Mouse (Mus musculus) intestine, postnatal 0 days (tissue): Measurements from ENCODE around the gene Ccs. TPM values are rescaled to one million over a fixed set of nuclear protein-coding genes. Genes with fewer than 3 reads are reported as not detected.

Experiments
- ATAC-seq: fragments of 200-750 bp; cut with Nextera tagmentation; 2 replicates; pipeline ENCODE4 v1.8.0; 2017; ENCODE audit warnings: mild to moderate bottlenecking, moderate TSS enrichment, moderate library complexity
- H3K27ac ChIP-seq: fragments of 300-500 bp; sonication (generic); 2 replicates; pipeline ENCODE4 v1.5.1; 2014; ENCODE audit warnings: mild to moderate bottlenecking, low read depth, low read length, moderate library complexity
- H3K27me3 ChIP-seq: fragments of 300-500 bp; sonication (generic); replicated peaks from 2 replicates; pipeline ENCODE4 v1.6.1; 2014; ENCODE audit warnings: low read length, mixed read lengths; ENCODE audit not compliant: control insufficient read depth, insufficient read depth
- H3K36me3 ChIP-seq: fragments of 300-500 bp; sonication (generic); 2 replicates; pipeline ENCODE4 v1.6.1; 2014; ENCODE audit warnings: mild to moderate bottlenecking, moderate library complexity; ENCODE audit not compliant: control insufficient read depth, insufficient read depth
- H3K4me1 ChIP-seq: fragments of 300-500 bp; sonication (generic); replicated peaks from 2 replicates; pipeline ENCODE4 v1.6.1; 2014; ENCODE audit warnings: antibody characterized with exemption, low read length, mixed read lengths; ENCODE audit not compliant: control insufficient read depth, insufficient read depth
- H3K4me2 ChIP-seq: fragments of 300-500 bp; sonication (generic); replicated peaks from 2 replicates; pipeline ENCODE4 v1.6.1; 2014; ENCODE audit warnings: low read depth, mild to moderate bottlenecking, moderate library complexity
- H3K4me3 ChIP-seq: fragments of 300-500 bp; sonication (generic); 2 replicates; pipeline ENCODE4 v1.5.1; 2014; ENCODE audit warnings: low read depth, low read length
- H3K9ac ChIP-seq: fragments of 300-500 bp; sonication (generic); 2 replicates; pipeline ENCODE4 v1.6.1; 2014; ENCODE audit warnings: mild to moderate bottlenecking, low read depth, low read length
- H3K9me3 ChIP-seq: fragments of 300-500 bp; sonication (generic); 2 replicates; pipeline ENCODE4 v1.6.1; 2016; ENCODE audit warnings: mixed run types; ENCODE audit not compliant: control insufficient read depth
- CTCF ChIP-seq: sonication (generic); IDR thresholded peaks from 2 replicates; pipeline ENCODE4 v1.5.1; 2016; ENCODE audit warnings: low read depth, mild to moderate bottlenecking, control low read depth, antibody characterized with exemption, moderate library complexity
- WGBS: fragments of 180-500 bp; shearing (Covaris S2); extraction: QIAGEN DNeasy Blood & Tissue Kit; methylation state at CpG from one replicate; pipeline ENCODE4 v1.1.7; 2014; 5-methylcytosine and 5-hydroxymethylcytosine counted together
- polyA plus RNA-seq: library from polyadenylated mRNA; unstranded; fragments of >200 nt; fragmentation: Nextera tagmentation; extraction: Ambion mirVana; gene quantifications from 2 replicates; pipeline ENCODE4 v1.2.1, GENCODE M21; 2015

Ccs gene
- polyA plus RNA-seq, 1 experiment from 2014 or later = 44.9 TPM

GRCm38 (mm10) chr19:4840848-4841247 is 1.7 kb upstream of the Ccs start:
- peaks cover 3% of the 10 kb centered on the region; the same call in 1 of the 2 replicates for H3K36me3 ChIP-seq
- H3K27me3 ChIP-seq = peaks cover 16% of the 10 kb centered on the region; the same call in 1 of the 2 replicates
- TF ChIP-seq CTCF = no peak
- no peak for ATAC-seq
- peaks cover 7% of the 10 kb centered on the region; the same call in 1 of the 2 replicates for H3K4me1 ChIP-seq
- H3K9ac ChIP-seq = no peak overlapping the region
- H3K9me3 ChIP-seq = no peaks in the 10 kb centered on the region
- 75% methylated on average over 9 of the region's 9 CpGs for WGBS
- H3K4me3 ChIP-seq = no peak overlapping the region
- no peak overlapping the region for H3K4me2 ChIP-seq
- H3K27ac ChIP-seq = no peak overlapping the region

DNA sequence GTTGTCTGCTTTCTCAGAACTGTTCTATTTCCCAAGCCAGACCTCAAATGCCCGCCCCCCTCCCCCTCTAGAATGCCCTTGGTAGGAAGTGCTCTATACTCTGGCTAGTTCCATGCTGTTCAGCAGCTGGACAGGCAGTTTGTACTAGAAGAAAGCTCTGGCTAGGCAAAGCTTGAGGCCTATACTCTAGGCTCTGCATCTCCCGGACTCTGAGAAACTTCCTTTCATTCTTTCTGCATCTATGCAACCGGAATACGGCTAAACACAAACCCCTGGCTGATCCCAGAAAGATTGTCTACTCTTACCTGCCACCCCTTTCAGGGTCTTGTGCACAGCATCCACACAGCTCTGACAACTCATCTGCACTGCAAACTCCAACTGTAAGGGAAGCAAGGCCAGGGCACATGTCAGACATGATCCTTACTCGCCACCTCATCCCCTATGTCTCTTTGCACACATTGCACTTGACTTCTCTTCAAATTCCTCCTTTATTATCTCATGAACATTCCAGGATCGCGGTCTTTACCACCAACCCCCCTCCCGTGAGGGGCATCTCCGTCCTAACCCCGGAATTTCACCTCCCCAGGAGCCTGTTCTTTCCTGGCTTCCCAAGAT is 499 bp downstream of the Ccs start:
- Histone ChIP-seq H3K27ac (no peak overlapping the region), H3K9ac (peak overlapping the region; percentile 71), H3K4me3 (peak overlapping the region; percentile 47), H3K27me3 (peaks cover 16% of the 10 kb centered on the region; the same call in 1 of the 2 replicates), H3K4me2 (peak overlapping the region; percentile 91), H3K9me3 (no peaks in the 10 kb centered on the region), H3K4me1 (peaks cover 7% of the 10 kb centered on the region; the same call in 1 of the 2 replicates), H3K36me3 (peaks cover 3% of the 10 kb centered on the region; the same call in 1 of the 2 replicates)
- 27% methylated on average over 10 of the region's 10 CpGs for WGBS
- no peak for TF ChIP-seq CTCF
- ATAC-seq = peak; percentile 3; the same call in 1 of the 2 replicates

DNA sequence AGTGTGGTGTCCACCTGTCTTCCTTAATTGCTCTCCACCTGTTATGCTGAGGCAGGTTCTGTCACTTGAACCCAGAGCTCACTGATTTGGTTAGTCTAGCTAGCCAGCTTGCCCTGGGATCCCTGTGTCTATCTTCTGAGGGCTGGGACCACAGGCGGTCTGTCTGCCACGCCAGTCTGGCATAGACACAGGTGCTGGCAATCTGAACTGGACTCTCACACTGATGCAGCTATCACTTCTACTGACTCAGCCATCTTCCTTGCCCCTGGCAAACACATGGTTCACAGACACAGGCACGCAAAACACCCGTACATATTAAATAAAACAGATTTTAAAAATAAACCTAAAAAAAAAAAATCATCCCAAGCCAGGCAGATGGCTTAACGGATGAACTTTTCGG is 2.1 kb downstream of the Ccs start:
- ATAC-seq = no peak
- peaks cover 11% of the 10 kb centered on the region; the same call in 1 of the 2 replicates for H3K27me3 ChIP-seq
- no peak for TF ChIP-seq CTCF
- no peak overlapping the region for H3K4me3 ChIP-seq
- 93% methylated on average over 6 of the region's 6 CpGs for WGBS
- no peak overlapping the region for H3K9ac ChIP-seq
- no peaks in the 10 kb centered on the region for H3K9me3 ChIP-seq
- H3K4me1 ChIP-seq = peaks cover 7% of the 10 kb centered on the region; the same call in 1 of the 2 replicates
- no peak overlapping the region for H3K27ac ChIP-seq
- H3K36me3 ChIP-seq = peaks cover 13% of the 10 kb centered on the region; the same call in 1 of the 2 replicates
- H3K4me2 ChIP-seq = no peak overlapping the region

- ATAC-seq = no peak
- Histone ChIP-seq H3K4me3 (no peak overlapping the region), H3K36me3 (peaks cover 13% of the 10 kb centered on the region; the same call in 1 of the 2 replicates), H3K4me1 (peaks cover 7% of the 10 kb centered on the region; the same call in 1 of the 2 replicates), H3K4me2 (no peak overlapping the region), H3K27me3 (peaks cover 6% of the 10 kb centered on the region; the same call in 1 of the 2 replicates), H3K9ac (no peak overlapping the region), H3K27ac (peak overlapping the region; percentile 70; the same call in 1 of the 2 replicates), H3K9me3 (no peaks in the 10 kb centered on the region)
- WGBS = 43% methylated on average over 2 of the region's 2 CpGs
- TF ChIP-seq CTCF = no peak
Observed at GRCm38 (mm10) chr19:4836096-4836495, 3.0 kb downstream of the Ccs start.

DNA sequence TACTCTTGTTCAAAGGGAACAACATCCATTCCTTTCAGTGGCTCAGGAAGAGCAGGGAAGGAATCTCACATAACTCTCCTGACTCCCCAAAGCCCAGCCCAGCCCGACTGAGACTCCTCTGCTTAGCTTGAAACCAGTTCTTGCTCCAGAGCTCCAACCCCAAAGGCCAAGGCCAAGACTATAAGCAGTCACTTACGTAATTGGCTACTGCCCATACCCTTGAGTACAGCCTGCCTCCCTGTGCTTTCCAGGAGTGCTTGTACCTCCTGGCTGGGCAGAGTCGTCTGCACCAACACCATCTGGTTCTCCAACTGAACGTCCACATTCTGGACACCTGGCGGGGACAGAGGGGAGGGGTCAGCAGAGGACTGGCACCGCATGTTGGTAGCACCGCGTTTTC is 5.2 kb downstream of the Ccs start:
- Histone ChIP-seq H3K27ac (no peak overlapping the region), H3K4me3 (no peak overlapping the region), H3K4me2 (no peak overlapping the region), H3K27me3 (no peaks in the 10 kb centered on the region), H3K4me1 (0 out of 2 replicates have a peak, but pooled peaks cover 7% of the 10 kb centered on the region), H3K9me3 (no peaks in the 10 kb centered on the region), H3K9ac (no peak overlapping the region), H3K36me3 (peaks cover 13% of the 10 kb centered on the region; the same call in 1 of the 2 replicates)
- ATAC-seq = no peak
- TF ChIP-seq CTCF = no peak
- WGBS = 84% methylated on average over 8 of the region's 8 CpGs

DNA sequence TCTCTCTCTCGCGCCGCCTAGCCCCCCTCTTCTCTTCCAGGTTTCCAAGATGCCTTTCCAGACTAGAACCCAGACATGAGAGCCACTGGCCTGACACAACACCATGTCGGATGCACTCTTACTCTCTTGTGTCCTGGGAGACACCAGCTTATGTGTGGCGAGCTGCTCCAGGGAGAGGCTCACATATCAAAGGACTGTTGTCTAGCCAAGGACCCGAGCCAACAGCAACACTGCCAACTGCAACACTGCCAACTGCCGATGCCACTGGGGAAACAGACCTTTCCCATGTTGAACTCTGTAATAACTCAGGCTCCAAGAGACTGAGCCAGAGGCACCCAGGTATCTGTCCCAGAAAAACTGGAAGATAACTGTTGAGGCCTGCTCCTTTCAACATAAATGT is 10.0 kb downstream of the Ccs start:
- H3K27ac ChIP-seq = no peak overlapping the region
- WGBS = 48% methylated on average over 7 of the region's 7 CpGs
- peak overlapping the region; percentile 30; the same call in 1 of the 2 replicates for H3K4me2 ChIP-seq
- ATAC-seq = peak; percentile 21; the same call in 1 of the 2 replicates
- H3K27me3 ChIP-seq = no peaks in the 10 kb centered on the region
- H3K4me1 ChIP-seq = no peaks in the 10 kb centered on the region
- H3K36me3 ChIP-seq = peaks cover 23% of the 10 kb centered on the region
- TF ChIP-seq CTCF = no peak
- no peak overlapping the region for H3K9ac ChIP-seq
- no peak overlapping the region for H3K4me3 ChIP-seq
- no peaks in the 10 kb centered on the region for H3K9me3 ChIP-seq
